In the genomic region with DNA sequence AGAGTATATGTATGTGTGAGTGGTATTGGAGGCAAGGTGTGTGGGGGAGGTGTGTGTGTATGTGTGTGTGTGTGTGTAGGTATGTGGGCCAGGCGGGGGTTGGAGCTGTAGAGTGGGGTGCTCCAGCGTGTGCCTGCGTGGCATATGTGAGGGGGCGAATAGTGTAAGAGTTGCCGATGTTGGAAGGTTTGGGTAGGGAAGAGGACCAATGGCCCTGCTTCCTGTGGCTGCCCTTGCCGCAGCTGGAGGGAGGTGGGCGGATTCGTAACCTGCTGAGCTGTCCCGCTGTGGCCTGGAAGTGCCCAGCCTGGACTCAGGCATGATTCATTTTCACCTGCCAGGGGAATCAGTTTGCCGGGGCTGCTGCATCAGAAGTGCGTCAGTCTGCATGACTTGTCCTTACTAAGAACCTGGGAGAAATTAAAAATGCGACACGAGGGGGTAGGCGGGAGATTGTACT, we compare ENCODE assay signal across 9 mouse cellular contexts.
DNase-seq lines count a peak whose midpoint lies in the region; ATAC-seq and TF ChIP-seq lines count a peak whose summit lies in the region.
"Had no signal": no experiment of that assay in that cellular context is flagged by ENCODE, and none has a peak within 500 bp of the region (broad histone marks: within the 10 kb centered on the region; RNA-seq: fewer than 3 reads in every experiment).

No protein-coding gene starts in this region.

- H3K9ac ChIP-seq in lung, embryonic 14.5 days = no peak overlapping the region
- peak overlapping the region; percentile 58 for H3K9ac ChIP-seq in hindbrain, embryonic 12.5 days
- H3K9ac ChIP-seq in neural tube, embryonic 12.5 days = peak overlapping the region; percentile 69

- DNase-seq in cerebellum, adult 2 months = peak; percentile 58 to 66
- no peak for DNase-seq in cerebellum, adult 11 months
- no peak for DNase-seq in lung, embryonic 14.5 days
- no peak for DNase-seq in lung, postnatal 14 days
- DNase-seq in ovary, postnatal 10 days (ENCODE audit: low spot score) = no peak
- DNase-seq in kidney, adult 18-20 months = no peak

- no peaks in the 10 kb centered on the region for H3K27me3 ChIP-seq in cerebellum, adult 2 months (ENCODE audit: control insufficient read depth, insufficient read depth, low read length)
- H3K27me3 ChIP-seq in lung, embryonic 14.5 days (ENCODE audit: insufficient read depth, low read length) = no peaks in the 10 kb centered on the region
- no peaks in the 10 kb centered on the region for H3K27me3 ChIP-seq in hindbrain, embryonic 12.5 days
- 0 out of 2 replicates have a peak, but pooled peaks cover 2% of the 10 kb centered on the region for H3K27me3 ChIP-seq in neural tube, embryonic 12.5 days (replicated peaks)
- H3K27me3 ChIP-seq: CH12.LX had no signal

- TF ChIP-seq POLR2A in cerebellum, adult 2 months (IDR thresholded peaks at IDR 0.05; ENCODE audit: borderline replicate concordance, insufficient read depth, low read length) = no peak

- no peak; the same call in 1 of the 2 replicates for ATAC-seq in lung, embryonic 14.5 days (ENCODE audit: insufficient read depth)
- ATAC-seq in hindbrain, embryonic 12.5 days (ENCODE audit: low FRiP score) = peak; percentile 30
- ATAC-seq in neural tube, embryonic 12.5 days (ENCODE audit: low FRiP score, low read depth) = peak; percentile 41

- peaks cover 15% of the 10 kb centered on the region for H3K4me1 ChIP-seq in cerebellum, adult 2 months (ENCODE audit: control insufficient read depth, insufficient read depth, low read length)
- H3K4me1 ChIP-seq in lung, embryonic 14.5 days (ENCODE audit: insufficient read depth) = peaks cover 6% of the 10 kb centered on the region; the same call in 1 of the 2 replicates
- peaks cover 26% of the 10 kb centered on the region for H3K4me1 ChIP-seq in hindbrain, embryonic 12.5 days
- H3K4me1 ChIP-seq in neural tube, embryonic 12.5 days = peaks cover 27% of the 10 kb centered on the region

- WGBS in cerebellum, adult 2 months = 19% methylated on average over 14 of the region's 14 CpGs
- WGBS in lung, embryonic 14.5 days = 6% methylated on average over 14 of the region's 14 CpGs
- WGBS in hindbrain, embryonic 12.5 days = 10% methylated on average over 14 of the region's 14 CpGs
- WGBS in neural tube, embryonic 12.5 days = 6% methylated on average over 14 of the region's 14 CpGs

- H3K36me3 ChIP-seq in lung, embryonic 14.5 days (ENCODE audit: insufficient read depth) = no peaks in the 10 kb centered on the region
- H3K36me3 ChIP-seq in hindbrain, embryonic 12.5 days = peaks cover 10% of the 10 kb centered on the region; the same call in 1 of the 2 replicates
- H3K36me3 ChIP-seq in neural tube, embryonic 12.5 days = 0 out of 2 replicates have a peak, but pooled peaks cover 8% of the 10 kb centered on the region

- no peaks in the 10 kb centered on the region for H3K9me3 ChIP-seq in lung, embryonic 14.5 days (ENCODE audit: low read depth, low read length)
- no peaks in the 10 kb centered on the region for H3K9me3 ChIP-seq in hindbrain, embryonic 12.5 days (replicated peaks)
- no peaks in the 10 kb centered on the region for H3K9me3 ChIP-seq in neural tube, embryonic 12.5 days

- H3K4me2 ChIP-seq in lung, embryonic 14.5 days = peak overlapping the region; percentile 91
- H3K4me2 ChIP-seq in hindbrain, embryonic 12.5 days (replicated peaks) = peak overlapping the region; percentile 88
- peak overlapping the region; percentile 88 for H3K4me2 ChIP-seq in neural tube, embryonic 12.5 days (replicated peaks)

- TF ChIP-seq CTCF in cerebellum, adult 2 months (IDR thresholded peaks at IDR 0.05; ENCODE audit: borderline replicate concordance, insufficient read depth, low read depth, low read length) = no peak
- TF ChIP-seq CTCF in lung, embryonic 14.5 days (IDR thresholded peaks at IDR 0.05; ENCODE audit: low read depth) = no peak

- H3K27ac ChIP-seq in cerebellum, adult 2 months (ENCODE audit: insufficient read depth, low read length) = no peak overlapping the region
- H3K27ac ChIP-seq in lung, embryonic 14.5 days (ENCODE audit: low read depth) = no peak overlapping the region
- peak overlapping the region; percentile 72; the same call in 1 of the 2 replicates for H3K27ac ChIP-seq in hindbrain, embryonic 12.5 days
- no peak overlapping the region; the same call in 1 of the 2 replicates for H3K27ac ChIP-seq in neural tube, embryonic 12.5 days

- H3K4me3 ChIP-seq in cerebellum, adult 2 months (replicated peaks; ENCODE audit: insufficient read depth, low read depth, low read length) = no peak overlapping the region
- H3K4me3 ChIP-seq in lung, embryonic 14.5 days (ENCODE audit: low read depth, low read length) = peak overlapping the region; percentile 43
- H3K4me3 ChIP-seq in hindbrain, embryonic 12.5 days = peak overlapping the region; percentile 45
- H3K4me3 ChIP-seq in neural tube, embryonic 12.5 days = peak overlapping the region; percentile 43

Comparison
In these comparisons a context has a peak if more than half of its experiments do, and no peak if none do; other contexts are left out.
1. DNase-seq: peak in cerebellum, adult 2 months (2 of 2); none in cerebellum, adult 11 months (single experiment), lung, embryonic 14.5 days (single experiment), lung, postnatal 14 days (single experiment), ovary, postnatal 10 days (single experiment) and kidney, adult 18-20 months (single experiment).
2. Peak in every context shown above with its lines, with median percentiles within 50 percentile points of each other: H3K4me2 ChIP-seq.